Mouse (Mus musculus): ENCODE data around the gene Mknk2. TPM values are rescaled to one million over a fixed set of nuclear protein-coding genes. Genes with fewer than 3 reads are reported as not detected.
"Not testable (repeated sequence)": the region's sequence is repeated elsewhere in the genome, so short reads cannot be mapped to it uniquely, and the experiment has no call there.

The Mknk2 gene
- polyA plus RNA-seq, 1 experiment from 2014 or later: 124 TPM

GRCm38 (mm10) chr10:80655406-80656129 lies 22.3 kb downstream of the Mknk2 start:
- no peak for TF ChIP-seq CTCF (IDR thresholded peaks at IDR 0.05)
- no peaks in the 10 kb centered on the region for H3K27me3 ChIP-seq
- ChIA-PET CTCF (no interaction called here), POLR2A (interaction anchor here (1.2 to 2.9 kb wide), 2 partner anchors 21 to 33 kb away, joined by 4 to 9 read pairs; partner anchors contain the start of gene Csnk1g2)
- DNase-seq (ENCODE audit: low read depth, low spot score) (no peak), ATAC-seq (no peak)
- in situ Hi-C loops (cut with MboI; ENCODE audit: low pct_unique_long_range_greater_than_20kb): no loop called here

- ChIA-PET CTCF (interaction anchor here (1.1 to 2.2 kb wide), 2 partner anchors 13 to 29 kb away, joined by 4 to 6 read pairs; no protein-coding TSS in a partner anchor), POLR2A (interaction anchor here (1.2 to 2.9 kb wide), 3 partner anchors 22 to 33 kb away, joined by 4 to 9 read pairs (median 5); partner anchors contain the start of gene Csnk1g2)
- H3K27me3 ChIP-seq: no peaks in the 10 kb centered on the region
- in situ Hi-C loops (cut with MboI; ENCODE audit: low pct_unique_long_range_greater_than_20kb): no loop called here
- DNase-seq (ENCODE audit: low read depth, low spot score) (no peak), ATAC-seq (no peak)
- no peak for TF ChIP-seq CTCF (IDR thresholded peaks at IDR 0.05)
Measured at GRCm38 (mm10) chr10:80654866-80655265, 23.0 kb downstream of the Mknk2 start.

- ChIA-PET CTCF (interaction anchor here (1.0 to 2.2 kb wide), 7 partner anchors 11 to 92 kb away, joined by 3 to 6 read pairs (median 4); partner anchors contain the start of genes Csnk1g2 and Rexo1), POLR2A (interaction anchor here (1.1 to 2.9 kb wide), 4 partner anchors 25 to 44 kb away, joined by 3 to 9 read pairs (median 4); partner anchors contain the start of genes Csnk1g2 and Mknk2)
- in situ Hi-C loops (cut with MboI; ENCODE audit: low pct_unique_long_range_greater_than_20kb): no loop called here
- no peak for TF ChIP-seq CTCF (IDR thresholded peaks at IDR 0.05)
- DNase-seq (ENCODE audit: low read depth, low spot score) (no peak), ATAC-seq (no peak)
- H3K27me3 ChIP-seq: no peaks in the 10 kb centered on the region
Measured at GRCm38 (mm10) chr10:80653156-80653720, 24.7 kb downstream of the Mknk2 start.

- DNase-seq (ENCODE audit: low read depth, low spot score) (no peak), ATAC-seq (no peak)
- in situ Hi-C loops (cut with MboI; ENCODE audit: low pct_unique_long_range_greater_than_20kb): no loop called here
- no peak for TF ChIP-seq CTCF (IDR thresholded peaks at IDR 0.05)
- ChIA-PET POLR2A (interaction anchor here (1.2 kb wide), 1 partner anchor 27 kb away, joined by 4 read pairs; no protein-coding TSS in a partner anchor), CTCF (no interaction called here)
- H3K27me3 ChIP-seq: no peaks in the 10 kb centered on the region
Measured at GRCm38 (mm10) chr10:80650392-80650791, 27.5 kb downstream of the Mknk2 start.

- CTCF ChIA-PET; H3K27me3 ChIP-seq; ATAC-seq; in situ Hi-C loops (cut with MboI; ENCODE audit: low pct_unique_long_range_greater_than_20kb); DNase-seq (ENCODE audit: low read depth, low spot score): not testable (repeated sequence)
- POLR2A ChIA-PET: interaction anchor here (1.2 kb wide), 1 partner anchor 27 kb away, joined by 4 read pairs; no protein-coding TSS in a partner anchor
Measured at GRCm38 (mm10) chr10:80649910-80650309, 28.0 kb downstream of the Mknk2 start.

- CTCF ChIA-PET: no interaction called here
- in situ Hi-C loops (cut with MboI; ENCODE audit: low pct_unique_long_range_greater_than_20kb): no loop called here
- no peaks in the 10 kb centered on the region for H3K27me3 ChIP-seq
- TF ChIP-seq CTCF (IDR thresholded peaks at IDR 0.05): no peak
- no peak for DNase-seq (ENCODE audit: low read depth, low spot score)
- no peak for ATAC-seq
- POLR2A ChIA-PET: no interaction called here
Measured at GRCm38 (mm10) chr10:80646936-80647335, 31.0 kb downstream of the Mknk2 start.

GRCm38 (mm10) chr10:80635345-80635744 lies 42.6 kb downstream of the Mknk2 start:
- in situ Hi-C loops (cut with MboI; ENCODE audit: low pct_unique_long_range_greater_than_20kb): no loop called here
- TF ChIP-seq CTCF (IDR thresholded peaks at IDR 0.05): no peak
- H3K27me3 ChIP-seq: no peaks in the 10 kb centered on the region
- DNase-seq (ENCODE audit: low read depth, low spot score) (no peak), ATAC-seq (no peak)
- ChIA-PET POLR2A (no interaction called here), CTCF (interaction anchor here (0.8 kb wide), 1 partner anchor 16 kb away, joined by 3 read pairs; no protein-coding TSS in a partner anchor)

- DNase-seq (ENCODE audit: low read depth, low spot score) (no peak), ATAC-seq (no peak)
- no peaks in the 10 kb centered on the region for H3K27me3 ChIP-seq
- ChIA-PET POLR2A (no interaction called here), CTCF (no interaction called here)
- no peak for TF ChIP-seq CTCF (IDR thresholded peaks at IDR 0.05)
- in situ Hi-C loops (cut with MboI; ENCODE audit: low pct_unique_long_range_greater_than_20kb): no loop called here
Measured at GRCm38 (mm10) chr10:80628925-80629324, 49.0 kb downstream of the Mknk2 start.

- CTCF ChIA-PET: no interaction called here
- ATAC-seq (no peak), DNase-seq (ENCODE audit: low read depth, low spot score) (no peak)
- POLR2A ChIA-PET: interaction anchor here (0.9 kb wide), 1 partner anchor 11 kb away, joined by 3 read pairs; no protein-coding TSS in a partner anchor
- no peak for TF ChIP-seq CTCF (IDR thresholded peaks at IDR 0.05)
- in situ Hi-C loops (cut with MboI; ENCODE audit: low pct_unique_long_range_greater_than_20kb): no loop called here
- no peaks in the 10 kb centered on the region for H3K27me3 ChIP-seq
Measured at GRCm38 (mm10) chr10:80627685-80628084, 50.2 kb downstream of the Mknk2 start.

GRCm38 (mm10) chr10:80625764-80626163 lies 52.1 kb downstream of the Mknk2 start:
- ATAC-seq: no peak
- ChIA-PET POLR2A (no interaction called here), CTCF (interaction anchor here (1.1 to 1.8 kb wide), 2 partner anchors 28 to 46 kb away, joined by 3 to 6 read pairs; no protein-coding TSS in a partner anchor)

More at GRCm38 (mm10) chr10:80625764-80626163, 52.1 kb downstream of the Mknk2 start:
- no peak for TF ChIP-seq CTCF (IDR thresholded peaks at IDR 0.05)
- in situ Hi-C loops (cut with MboI; ENCODE audit: low pct_unique_long_range_greater_than_20kb): no loop called here
- no peak for DNase-seq (ENCODE audit: low read depth, low spot score)
- no peaks in the 10 kb centered on the region for H3K27me3 ChIP-seq
